Mouse (Mus musculus) embryonic facial prominence, embryonic 10.5 days (tissue): Measurements from ENCODE around the gene Dna2. TPM values are rescaled to one million over a fixed set of nuclear protein-coding genes. Genes with fewer than 3 reads are reported as not detected.

Experiments
- DNase-seq: peaks from one replicate; pipeline ENCODE4 v3.0.0-alpha.2; 2017; ENCODE audit warnings: low spot score
- H3K27ac ChIP-seq: fragments of 300-500 bp; sonication (generic); replicated peaks from 2 replicates; pipeline ENCODE4 v1.5.1; 2016; ENCODE audit warnings: mild to moderate bottlenecking
- H3K27me3 ChIP-seq: fragments of 300-500 bp; sonication (generic); replicated peaks from 2 replicates; pipeline ENCODE4 v1.6.1; 2016; ENCODE audit warnings: low read depth, mild to moderate bottlenecking; ENCODE audit not compliant: poor library complexity, severe bottlenecking
- H3K36me3 ChIP-seq: fragments of 300-500 bp; sonication (generic); replicated peaks from 2 replicates; pipeline ENCODE4 v1.6.1; 2016; ENCODE audit warnings: mild to moderate bottlenecking, moderate library complexity
- H3K4me1 ChIP-seq: fragments of 300-500 bp; sonication (generic); 2 replicates; pipeline ENCODE4 v1.6.1; 2016
- H3K4me3 ChIP-seq: fragments of 300-500 bp; sonication (generic); 2 replicates; pipeline ENCODE4 v1.5.1; 2016; ENCODE audit warnings: mild to moderate bottlenecking, moderate library complexity
- H3K9me3 ChIP-seq: fragments of 300-500 bp; sonication (generic); 2 replicates; pipeline ENCODE4 v1.6.1; 2016; ENCODE audit warnings: mild to moderate bottlenecking
- WGBS: fragments of 180-500 bp; shearing (Covaris S2); methylation state at CpG from one replicate; pipeline ENCODE4 v1.1.7; 2016; 5-methylcytosine and 5-hydroxymethylcytosine counted together
- polyA plus RNA-seq: library from polyadenylated mRNA; unstranded; fragments of >200 nt; fragmentation: Nextera tagmentation; extraction: Ambion mirVana; gene quantifications from 2 replicates; pipeline ENCODE4 v1.2.1, GENCODE M21; 2016

The Dna2 gene
- polyA plus RNA-seq, 1 experiment from 2014 or later = 39.1 TPM

GRCm38 (mm10) chr10:63023121-63023748, 76.4 kb downstream of the Dna2 start:
- WGBS = under 1% methylated on average over 68 of the region's 68 CpGs
- peak; percentile 80 for DNase-seq
- H3K4me1 ChIP-seq = peaks cover 46% of the 10 kb centered on the region
- peaks cover 12% of the 10 kb centered on the region for H3K36me3 ChIP-seq
- H3K9me3 ChIP-seq = no peaks in the 10 kb centered on the region
- H3K4me3 ChIP-seq = peak overlapping the region; percentile 98
- peak overlapping the region; percentile 100 for H3K27ac ChIP-seq
- H3K27me3 ChIP-seq = no peaks in the 10 kb centered on the region

Other genes with a start within 250 kb of the Dna2 start
- gene Stox1, start 220.9 kb upstream of the Dna2 start, polyA plus RNA-seq = 2.5 and 3.1 TPM in 2 replicates
- 173 and 174 TPM in 2 replicates for gene Ccar1, start 154.7 kb upstream of the Dna2 start, polyA plus RNA-seq
- 28.9 and 34.5 TPM in 2 replicates for gene Tet1, start 38.0 kb upstream of the Dna2 start, polyA plus RNA-seq
- gene Slc25a16, start 26.4 kb upstream of the Dna2 start, polyA plus RNA-seq = 8.1 and 9.4 TPM in 2 replicates
- 25.0 and 25.4 TPM in 2 replicates for gene Rufy2, start 33.2 kb downstream of the Dna2 start, polyA plus RNA-seq
- gene Hnrnph3, start 77.2 kb downstream of the Dna2 start, polyA plus RNA-seq = 179 and 180 TPM in 2 replicates
- gene Pbld2, start 77.3 kb downstream of the Dna2 start, polyA plus RNA-seq = 0.75 and 1.1 TPM in 2 replicates
- 2.0 and 2.3 TPM in 2 replicates for gene Pbld1, start 113.1 kb downstream of the Dna2 start, polyA plus RNA-seq
- gene Atoh7, start 152.6 kb downstream of the Dna2 start, polyA plus RNA-seq = 0.26 and 0.29 TPM in 2 replicates